Mouse (Mus musculus) forebrain, embryonic 15.5 days (tissue): Measurements from ENCODE around the gene Rcor1. TPM values are rescaled to one million over a fixed set of nuclear protein-coding genes. Genes with fewer than 3 reads are reported as not detected.
"Not testable (repeated sequence)": the region's sequence is repeated elsewhere in the genome, so short reads cannot be mapped to it uniquely, and the experiment has no call there.

Source experiments
- ATAC-seq: fragments of 200-750 bp; cut with Nextera tagmentation; replicated peaks from 2 replicates; pipeline ENCODE4 v1.8.0; 2017; ENCODE audit warnings: mild to moderate bottlenecking, moderate TSS enrichment, moderate library complexity
- H3K27ac ChIP-seq: fragments of 300-500 bp; sonication (generic); replicated peaks from 2 replicates; pipeline ENCODE4 v1.5.1; 2015; ENCODE audit warnings: mild to moderate bottlenecking, inconsistent platforms
- H3K27me3 ChIP-seq: fragments of 300-500 bp; sonication (generic); 2 replicates; pipeline ENCODE4 v1.6.1; 2015; ENCODE audit warnings: inconsistent platforms
- H3K36me3 ChIP-seq: fragments of 300-500 bp; sonication (generic); 2 replicates; pipeline ENCODE4 v1.6.1; 2015; ENCODE audit warnings: mild to moderate bottlenecking, inconsistent platforms
- H3K4me1 ChIP-seq: fragments of 300-500 bp; sonication (generic); 2 replicates; pipeline ENCODE4 v1.6.1; 2015; ENCODE audit warnings: inconsistent platforms
- H3K4me2 ChIP-seq: fragments of 300-500 bp; sonication (generic); replicated peaks from 2 replicates; pipeline ENCODE4 v1.6.1; 2015; ENCODE audit warnings: mild to moderate bottlenecking, inconsistent platforms
- H3K4me3 ChIP-seq: fragments of 300-500 bp; sonication (generic); 2 replicates; pipeline ENCODE4 v1.5.1; 2015; ENCODE audit warnings: mild to moderate bottlenecking, inconsistent platforms
- H3K9ac ChIP-seq: fragments of 300-500 bp; sonication (generic); replicated peaks from 2 replicates; pipeline ENCODE4 v1.6.1; 2015; ENCODE audit warnings: mild to moderate bottlenecking, inconsistent platforms
- H3K9me3 ChIP-seq: fragments of 300-500 bp; sonication (generic); 2 replicates; pipeline ENCODE4 v1.6.1; 2016; ENCODE audit warnings: inconsistent platforms
- WGBS: fragments of 180-500 bp; shearing (Covaris S2); methylation state at CpG from one replicate; pipeline ENCODE4 v1.1.7; 2015; ENCODE audit warnings: mixed read lengths; 5-methylcytosine and 5-hydroxymethylcytosine counted together
- polyA plus RNA-seq: library from polyadenylated mRNA; unstranded; fragments of >200 nt; fragmentation: Nextera tagmentation; extraction: Ambion mirVana; gene quantifications from 2 replicates; pipeline ENCODE4 v1.2.1, GENCODE M21; 2015

Rcor1 gene
- polyA plus RNA-seq, 1 experiment from 2014 or later, result 8.1 TPM

- Histone ChIP-seq H3K4me3 (no peak overlapping the region), H3K27ac (no peak overlapping the region), H3K4me1 (peaks cover 10% of the 10 kb centered on the region), H3K9ac (no peak overlapping the region), H3K27me3 (no peaks in the 10 kb centered on the region), H3K9me3 (no peaks in the 10 kb centered on the region), H3K36me3 (no peaks in the 10 kb centered on the region), H3K4me2 (no peak overlapping the region)
- 95% methylated on average over 1 of the region's 1 CpGs for WGBS
- ATAC-seq, result no peak
These were observed 7.7 kb downstream of the Rcor1 start for GRCm38 (mm10) chr12:111046866-111047265.

- Histone ChIP-seq H3K4me3 (no peak overlapping the region), H3K4me1 (peaks cover 10% of the 10 kb centered on the region), H3K36me3 (no peaks in the 10 kb centered on the region), H3K9me3 (no peaks in the 10 kb centered on the region), H3K4me2 (no peak overlapping the region), H3K27ac (no peak overlapping the region), H3K27me3 (no peaks in the 10 kb centered on the region), H3K9ac (no peak overlapping the region)
- 91% methylated on average over 2 of the region's 2 CpGs for WGBS
- ATAC-seq, result no peak
These were observed 9.1 kb downstream of the Rcor1 start for GRCm38 (mm10) chr12:111048201-111048600.

GRCm38 (mm10) chr12:111050256-111050655 lies 11.1 kb downstream of the Rcor1 start:
- Histone ChIP-seq H3K9me3 (no peaks in the 10 kb centered on the region), H3K4me2 (no peak overlapping the region), H3K36me3 (no peaks in the 10 kb centered on the region), H3K4me3 (no peak overlapping the region), H3K4me1 (peaks cover 10% of the 10 kb centered on the region), H3K27me3 (no peaks in the 10 kb centered on the region), H3K9ac (no peak overlapping the region), H3K27ac (no peak overlapping the region)
- ATAC-seq, result no peak
- WGBS, result 88% methylated on average over 2 of the region's 2 CpGs

- Histone ChIP-seq H3K27ac (no peak overlapping the region), H3K9ac (no peak overlapping the region), H3K4me1 (no peaks in the 10 kb centered on the region), H3K4me3 (no peak overlapping the region), H3K4me2 (no peak overlapping the region), H3K27me3 (no peaks in the 10 kb centered on the region), H3K9me3 (no peaks in the 10 kb centered on the region), H3K36me3 (no peaks in the 10 kb centered on the region)
- 83% methylated on average over 2 of the region's 2 CpGs for WGBS
- no peak for ATAC-seq
These were observed 24.2 kb downstream of the Rcor1 start for GRCm38 (mm10) chr12:111063361-111063760.

- Histone ChIP-seq H3K9ac (no peak overlapping the region), H3K4me3 (no peak overlapping the region), H3K4me1 (no peaks in the 10 kb centered on the region), H3K4me2 (no peak overlapping the region), H3K9me3 (no peaks in the 10 kb centered on the region), H3K27ac (no peak overlapping the region), H3K27me3 (no peaks in the 10 kb centered on the region), H3K36me3 (no peaks in the 10 kb centered on the region)
- ATAC-seq, result no peak
- 83% methylated on average over 3 of the region's 3 CpGs for WGBS
These were observed 25.1 kb downstream of the Rcor1 start for GRCm38 (mm10) chr12:111064220-111064619.

GRCm38 (mm10) chr12:111065330-111065729 lies 26.2 kb downstream of the Rcor1 start:
- Histone ChIP-seq H3K36me3 (no peaks in the 10 kb centered on the region), H3K4me2 (no peak overlapping the region), H3K27ac (no peak overlapping the region), H3K9ac (no peak overlapping the region), H3K27me3 (no peaks in the 10 kb centered on the region), H3K4me1 (no peaks in the 10 kb centered on the region), H3K4me3 (no peak overlapping the region), H3K9me3 (no peaks in the 10 kb centered on the region)
- no peak for ATAC-seq
- WGBS, result 95% methylated on average over 5 of the region's 5 CpGs

GRCm38 (mm10) chr12:111067816-111068215 lies 28.7 kb downstream of the Rcor1 start:
- Histone ChIP-seq H3K9ac (no peak overlapping the region), H3K36me3 (no peaks in the 10 kb centered on the region), H3K4me3 (no peak overlapping the region), H3K27me3 (no peaks in the 10 kb centered on the region), H3K27ac (no peak overlapping the region), H3K9me3 (no peaks in the 10 kb centered on the region), H3K4me1 (no peaks in the 10 kb centered on the region), H3K4me2 (no peak overlapping the region)
- 94% methylated on average over 13 of the region's 13 CpGs for WGBS
- ATAC-seq, result no peak

GRCm38 (mm10) chr12:111069299-111069698 lies 30.1 kb downstream of the Rcor1 start:
- H3K27me3 ChIP-seq, H3K4me1 ChIP-seq, H3K4me3 ChIP-seq, H3K9ac ChIP-seq, ATAC-seq, H3K9me3 ChIP-seq, H3K36me3 ChIP-seq, H3K27ac ChIP-seq, H3K4me2 ChIP-seq: not testable (repeated sequence)

- ATAC-seq, result no peak
- WGBS, result 88% methylated on average over 5 of the region's 5 CpGs
- Histone ChIP-seq H3K36me3 (no peaks in the 10 kb centered on the region), H3K9ac (no peak overlapping the region), H3K4me1 (no peaks in the 10 kb centered on the region), H3K27me3 (no peaks in the 10 kb centered on the region), H3K4me3 (no peak overlapping the region), H3K27ac (no peak overlapping the region), H3K4me2 (no peak overlapping the region), H3K9me3 (no peaks in the 10 kb centered on the region)
These were observed 31.9 kb downstream of the Rcor1 start for GRCm38 (mm10) chr12:111071009-111071408.

GRCm38 (mm10) chr12:111071477-111072152 lies 32.5 kb downstream of the Rcor1 start:
- no peak overlapping the region for H3K9ac ChIP-seq
- 85% methylated on average over 10 of the region's 10 CpGs for WGBS
- no peaks in the 10 kb centered on the region for H3K4me1 ChIP-seq
- no peaks in the 10 kb centered on the region for H3K27me3 ChIP-seq
- ATAC-seq, result no peak
- H3K4me2 ChIP-seq, result no peak overlapping the region
- H3K4me3 ChIP-seq, result no peak overlapping the region
- no peaks in the 10 kb centered on the region for H3K9me3 ChIP-seq
- H3K36me3 ChIP-seq, result no peaks in the 10 kb centered on the region
- no peak overlapping the region for H3K27ac ChIP-seq

- WGBS, result 88% methylated on average over 12 of the region's 12 CpGs
- Histone ChIP-seq H3K27me3 (no peaks in the 10 kb centered on the region), H3K4me1 (no peaks in the 10 kb centered on the region), H3K9ac (no peak overlapping the region), H3K4me3 (no peak overlapping the region), H3K4me2 (no peak overlapping the region), H3K9me3 (no peaks in the 10 kb centered on the region), H3K36me3 (no peaks in the 10 kb centered on the region), H3K27ac (no peak overlapping the region)
- no peak for ATAC-seq
These were observed 37.3 kb downstream of the Rcor1 start for GRCm38 (mm10) chr12:111076385-111076965.

- Histone ChIP-seq H3K4me2 (no peak overlapping the region), H3K9me3 (no peaks in the 10 kb centered on the region), H3K27me3 (no peaks in the 10 kb centered on the region), H3K4me3 (no peak overlapping the region), H3K27ac (no peak overlapping the region), H3K9ac (no peak overlapping the region), H3K36me3 (peaks cover 9% of the 10 kb centered on the region; the same call in 1 of the 2 replicates), H3K4me1 (peaks cover 11% of the 10 kb centered on the region)
- no peak for ATAC-seq
- 83% methylated on average over 4 of the region's 4 CpGs for WGBS
These were observed 46.4 kb downstream of the Rcor1 start for GRCm38 (mm10) chr12:111085579-111085978.

GRCm38 (mm10) chr12:111087066-111087465 lies 47.9 kb downstream of the Rcor1 start:
- H3K27me3 ChIP-seq, result no peaks in the 10 kb centered on the region

More at GRCm38 (mm10) chr12:111087066-111087465, 47.9 kb downstream of the Rcor1 start:
- Histone ChIP-seq H3K4me1 (peaks cover 11% of the 10 kb centered on the region), H3K9me3 (no peaks in the 10 kb centered on the region), H3K27ac (no peak overlapping the region), H3K4me3 (no peak overlapping the region), H3K36me3 (peaks cover 9% of the 10 kb centered on the region; the same call in 1 of the 2 replicates), H3K4me2 (no peak overlapping the region), H3K9ac (no peak overlapping the region)
- ATAC-seq, result no peak
- WGBS, result 86% methylated on average over 1 of the region's 1 CpGs
